Mouse (Mus musculus) heart, adult 18-20 months (tissue): ENCODE results near the gene Bean1. TPM values are rescaled to one million over a fixed set of nuclear protein-coding genes. Genes with fewer than 3 reads are reported as not detected.

Source experiments
- DNase-seq, 2 experiments: peaks; one replicate each; pipeline ENCODE4 v3.0.0; 2021 to 2022; ENCODE audit warnings: mixed read lengths in 1 of 2
- long read RNA-seq, 2 experiments: library from polyadenylated mRNA; stranded (forward); transcript quantifications; one replicate each; pipeline ENCODE4 v2.0.0; 2021
- total RNA-seq, 2 experiments: library from RNA; stranded (reverse); gene quantifications; 2 replicates each; pipeline ENCODE4 v1.2.3; 2021

Bean1 gene
- total RNA-seq: 1 to 10 TPM; 1.5 to 1.8 TPM
- long read RNA-seq, experiment 1, partial matches to known transcripts: 0 of 1 reads
- long read RNA-seq, experiment 1, other reads (novel, unspliced or antisense): 1 of 1 reads
- long read RNA-seq, experiment 2, partial matches to known transcripts: 0 of 1 reads
- long read RNA-seq, experiment 2, other reads (novel, unspliced or antisense): 0 of 1 reads

- peak; percentile 49 to 71 for DNase-seq
Observed at GRCm38 (mm10) chr8:104170118-104171049, at the start of gene Bean1. Gene Bean1, plus strand, starts transcription at chr8:104170442.

- no peak for DNase-seq
Observed at GRCm38 (mm10) chr8:104121640-104122416, 48.4 kb upstream of the Bean1 start.

GRCm38 (mm10) chr8:104123080-104123657 lies 47.1 kb upstream of the Bean1 start:
- DNase-seq: no peak

- no peak for DNase-seq
Observed at GRCm38 (mm10) chr8:104124534-104124933, 45.7 kb upstream of the Bean1 start.

GRCm38 (mm10) chr8:104127160-104127883 lies 42.9 kb upstream of the Bean1 start:
- DNase-seq: no peak

GRCm38 (mm10) chr8:104130916-104131315 lies 39.3 kb upstream of the Bean1 start:
- DNase-seq: no peak

GRCm38 (mm10) chr8:104131414-104131975 lies 38.7 kb upstream of the Bean1 start:
- no peak for DNase-seq

GRCm38 (mm10) chr8:104134521-104134920 lies 35.7 kb upstream of the Bean1 start:
- no peak for DNase-seq

- DNase-seq: no peak
Observed at GRCm38 (mm10) chr8:104136277-104136676, 34.0 kb upstream of the Bean1 start.

GRCm38 (mm10) chr8:104137636-104138035 lies 32.6 kb upstream of the Bean1 start:
- DNase-seq: no peak

- DNase-seq: no peak
Observed at GRCm38 (mm10) chr8:104140611-104141010, 29.6 kb upstream of the Bean1 start.

GRCm38 (mm10) chr8:104142415-104142814 lies 27.8 kb upstream of the Bean1 start:
- no peak for DNase-seq

- DNase-seq: no peak
Observed at GRCm38 (mm10) chr8:104143379-104143778, 26.9 kb upstream of the Bean1 start.

- no peak for DNase-seq
Observed at GRCm38 (mm10) chr8:104144434-104145216, 25.6 kb upstream of the Bean1 start.

- DNase-seq: peak; percentile 77 to 95
Observed at GRCm38 (mm10) chr8:104145981-104146689, 24.1 kb upstream of the Bean1 start.

- DNase-seq: no peak
Observed at GRCm38 (mm10) chr8:104146717-104147494, 23.3 kb upstream of the Bean1 start.

- no peak for DNase-seq
Observed at GRCm38 (mm10) chr8:104147947-104148346, 22.3 kb upstream of the Bean1 start.

GRCm38 (mm10) chr8:104160731-104161130 lies 9.5 kb upstream of the Bean1 start:
- no peak for DNase-seq

- DNase-seq: no peak
Observed at GRCm38 (mm10) chr8:104169461-104169860, 781 bp upstream of the Bean1 start.
